Mouse (Mus musculus) liver, postnatal 0 days (tissue): ENCODE measurements around the gene Clrn3.

Experiments
- CTCF ChIP-seq: sonication (generic); IDR thresholded peaks from 2 replicates; pipeline ENCODE4 v1.5.1; 2016; ENCODE audit warnings: antibody characterized with exemption, low read depth
- EP300 ChIP-seq: IDR thresholded peaks from 2 replicates; pipeline ENCODE4 v1.6.1; 2016; ENCODE audit warnings: antibody characterized with exemption, low read depth, mild to moderate bottlenecking

DNA sequence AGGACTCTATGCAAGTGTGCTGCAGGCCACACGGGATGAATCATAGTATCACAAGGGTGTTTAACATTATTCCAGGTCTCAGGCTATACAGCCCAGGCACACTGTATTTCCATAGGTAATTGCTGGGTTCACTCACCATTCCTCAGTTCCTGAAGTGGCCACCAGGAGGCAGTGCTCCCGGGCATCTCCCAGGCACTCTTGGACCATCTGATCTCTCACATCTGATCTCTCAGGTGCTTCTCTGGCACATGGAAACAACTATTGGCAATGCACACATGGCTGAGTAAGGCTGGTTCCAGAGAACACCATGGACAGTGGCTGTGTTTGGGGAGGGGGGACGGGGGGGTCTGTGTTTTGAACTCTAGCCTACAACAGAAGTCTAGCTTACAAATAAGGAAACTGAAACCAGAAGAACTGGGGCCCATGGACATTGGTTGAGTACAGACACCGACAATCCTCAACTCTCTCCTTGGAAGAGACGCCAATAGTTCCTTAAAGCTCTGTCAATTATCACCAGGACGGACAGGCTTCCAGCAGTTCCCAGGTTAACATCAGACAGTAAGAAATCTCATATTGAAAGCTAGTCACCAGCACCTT is 40.1 kb downstream of the Clrn3 start:
- TF ChIP-seq CTCF: peak; percentile 72
- no peak for TF ChIP-seq EP300
